Mouse (Mus musculus): ENCODE measurements around the gene Fggy. TPM values are rescaled to one million over a fixed set of nuclear protein-coding genes. Genes with fewer than 3 reads are reported as not detected.

Gene Fggy
- total and polyA plus RNA-seq, 3 experiments = not detected

GRCm38 (mm10) chr4:95862276-95862675 is 305.0 kb downstream of the Fggy start:
- Histone ChIP-seq H3K4me3 (ENCODE audit: control insufficient read depth in 1 of 2, insufficient read depth in 1 of 2, low read depth in 2 of 2, low read length in 2 of 2) (no peak overlapping the region), H3K9ac (ENCODE audit: control insufficient read depth, low read depth, low read length, poor library complexity, severe bottlenecking) (no peak overlapping the region), H3K27ac (ENCODE audit: control insufficient read depth, low read depth, low read length) (no peak overlapping the region), H3K4me1 (ENCODE audit: control insufficient read depth in 1 of 2, insufficient read depth in 2 of 2, low read length in 2 of 2) (no peaks in the 10 kb centered on the region), H3K27me3 (ENCODE audit: control insufficient read depth in 1 of 2, insufficient read depth in 2 of 2, low read length in 2 of 2) (no peaks in the 10 kb centered on the region), H3K36me3 (ENCODE audit: control insufficient read depth in 1 of 2, insufficient read depth in 2 of 2, low read length in 2 of 2) (no peaks in the 10 kb centered on the region), H3K79me2 (ENCODE audit: control insufficient read depth, insufficient read depth, low read length, poor library complexity) (no peaks in the 10 kb centered on the region; the same call in 1 of the 2 replicates), H3K9me3 (replicated peaks; ENCODE audit: insufficient read depth, low read length) (no peaks in the 10 kb centered on the region)
- TF ChIP-seq MYB (IDR thresholded peaks at IDR 0.05; ENCODE audit: low read depth, low read length) = no peak
- no peak for TF ChIP-seq CHD2 (IDR thresholded peaks at IDR 0.05; ENCODE audit: low read length)
- TF ChIP-seq TAL1 (IDR thresholded peaks at IDR 0.05; ENCODE audit: low read length) = no peak
- TF ChIP-seq UBTF (IDR thresholded peaks at IDR 0.05; ENCODE audit: borderline replicate concordance, insufficient read depth, low read depth, low read length) = no peak
- TF ChIP-seq MAFK (IDR thresholded peaks at IDR 0.05; ENCODE audit: borderline replicate concordance, low read depth, low read length) = no peak
- TF ChIP-seq NRF1 (IDR thresholded peaks at IDR 0.05; ENCODE audit: insufficient read depth, low read depth, low read length, poor library complexity, severe bottlenecking) = no peak
- no peak for TF ChIP-seq MAZ (IDR thresholded peaks at IDR 0.05; ENCODE audit: low read depth, low read length)
- no peak for TF ChIP-seq POLR2AphosphoS5 (IDR thresholded peaks at IDR 0.05; ENCODE audit: borderline replicate concordance, low read depth, low read length)
- no peak for TF ChIP-seq HCFC1 (IDR thresholded peaks at IDR 0.05; ENCODE audit: low read depth, low read length)
- no peak for TF ChIP-seq MYC (IDR thresholded peaks at IDR 0.05; ENCODE audit: low read depth, low read length)
- TF ChIP-seq POLR2AphosphoS2 (IDR thresholded peaks at IDR 0.05; ENCODE audit: low read length) = no peak
- no peak for TF ChIP-seq SIN3A (IDR thresholded peaks at IDR 0.05; ENCODE audit: low read length)
- no peak for DNase-seq (ENCODE audit: low read depth, low spot score)

- H3K36me3 ChIP-seq (ENCODE audit: control insufficient read depth in 1 of 2, insufficient read depth in 2 of 2, low read length in 2 of 2) = no peaks in the 10 kb centered on the region
Observed at GRCm38 (mm10) chr4:95862781-95863499, 305.6 kb downstream of the Fggy start.

DNA sequence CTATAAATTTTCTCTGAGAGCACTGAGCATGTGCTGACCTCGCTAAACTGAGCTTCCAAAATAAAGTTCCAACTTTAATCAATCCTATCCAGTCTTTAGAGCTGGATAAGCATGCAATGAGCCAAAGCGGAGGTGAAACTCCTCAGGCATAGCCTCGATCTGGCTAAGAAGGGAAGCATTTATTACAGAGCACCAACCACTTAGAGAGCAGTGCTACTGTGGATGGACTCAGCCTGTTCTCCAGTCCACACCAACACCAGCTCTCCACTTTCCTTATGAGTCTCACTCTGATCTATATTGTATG is 306.1 kb downstream of the Fggy start:
- Histone ChIP-seq H3K79me2 (ENCODE audit: control insufficient read depth, insufficient read depth, low read length, poor library complexity) (no peaks in the 10 kb centered on the region; the same call in 1 of the 2 replicates), H3K27me3 (ENCODE audit: control insufficient read depth in 1 of 2, insufficient read depth in 2 of 2, low read length in 2 of 2) (no peaks in the 10 kb centered on the region), H3K9me3 (replicated peaks; ENCODE audit: insufficient read depth, low read length) (no peaks in the 10 kb centered on the region), H3K9ac (ENCODE audit: control insufficient read depth, low read depth, low read length, poor library complexity, severe bottlenecking) (no peak overlapping the region), H3K36me3 (ENCODE audit: control insufficient read depth in 1 of 2, insufficient read depth in 2 of 2, low read length in 2 of 2) (no peaks in the 10 kb centered on the region), H3K4me3 (ENCODE audit: control insufficient read depth in 1 of 2, insufficient read depth in 1 of 2, low read depth in 2 of 2, low read length in 2 of 2) (no peak overlapping the region), H3K4me1 (ENCODE audit: control insufficient read depth in 1 of 2, insufficient read depth in 2 of 2, low read length in 2 of 2) (no peaks in the 10 kb centered on the region), H3K27ac (ENCODE audit: control insufficient read depth, low read depth, low read length) (no peak overlapping the region)
- no peak for DNase-seq (ENCODE audit: low read depth, low spot score)
- TF ChIP-seq ZMIZ1 (IDR thresholded peaks at IDR 0.05; ENCODE audit: low read depth, low read length) (no peak), HCFC1 (IDR thresholded peaks at IDR 0.05; ENCODE audit: low read depth, low read length) (no peak), E2F4 (IDR thresholded peaks at IDR 0.05; ENCODE audit: borderline replicate concordance, low read depth, low read length) (no peak), ZC3H11A (IDR thresholded peaks at IDR 0.05; ENCODE audit: low read depth, low read length) (no peak), TAL1 (IDR thresholded peaks at IDR 0.05; ENCODE audit: low read length) (no peak), POLR2A (IDR thresholded peaks at IDR 0.05; ENCODE audit: control insufficient read depth in 1 of 2, insufficient read depth in 1 of 2, low read depth in 1 of 2, low read length in 2 of 2, poor library complexity in 1 of 2) (no peak), MAX (IDR thresholded peaks at IDR 0.05; ENCODE audit: low read length) (no peak), GABPA (IDR thresholded peaks at IDR 0.05; ENCODE audit: low read depth, low read length) (no peak), POLR2AphosphoS5 (IDR thresholded peaks at IDR 0.05; ENCODE audit: borderline replicate concordance, low read depth, low read length) (no peak), MAFK (IDR thresholded peaks at IDR 0.05; ENCODE audit: borderline replicate concordance, low read depth, low read length) (no peak), ELF1 (IDR thresholded peaks at IDR 0.05; ENCODE audit: low read depth, low read length) (no peak), JUND (IDR thresholded peaks at IDR 0.05; ENCODE audit: low read depth, low read length) (no peak), CTCF (IDR thresholded peaks at IDR 0.05 in 2 of 3, conservative IDR thresholded peaks at IDR 0.05 in 1 of 3; ENCODE audit: control insufficient read depth in 1 of 3, insufficient read depth in 1 of 3, low read depth in 2 of 3, low read length in 3 of 3, poor library complexity in 1 of 3, severe bottlenecking in 1 of 3) (no peak), NRF1 (IDR thresholded peaks at IDR 0.05; ENCODE audit: insufficient read depth, low read depth, low read length, poor library complexity, severe bottlenecking) (no peak), ETS1 (IDR thresholded peaks at IDR 0.05; ENCODE audit: low read depth, low read length) (no peak), GATA1 (IDR thresholded peaks at IDR 0.05; ENCODE audit: low read depth, low read length) (no peak), UBTF (IDR thresholded peaks at IDR 0.05; ENCODE audit: borderline replicate concordance, insufficient read depth, low read depth, low read length) (no peak)

More at GRCm38 (mm10) chr4:95862781-95863499, 305.6 kb downstream of the Fggy start:
- no peak overlapping the region for H3K27ac ChIP-seq (ENCODE audit: control insufficient read depth, low read depth, low read length)
- TF ChIP-seq MYB (IDR thresholded peaks at IDR 0.05; ENCODE audit: low read depth, low read length) (no peak), ZC3H11A (IDR thresholded peaks at IDR 0.05; ENCODE audit: low read depth, low read length) (no peak), GABPA (IDR thresholded peaks at IDR 0.05; ENCODE audit: low read depth, low read length) (no peak), JUND (IDR thresholded peaks at IDR 0.05; ENCODE audit: low read depth, low read length) (no peak), MYC (IDR thresholded peaks at IDR 0.05; ENCODE audit: low read depth, low read length) (no peak)
- H3K4me1 ChIP-seq (ENCODE audit: control insufficient read depth in 1 of 2, insufficient read depth in 2 of 2, low read length in 2 of 2) = no peaks in the 10 kb centered on the region
- DNase-seq (ENCODE audit: low read depth, low spot score) = no peak
- no peaks in the 10 kb centered on the region for H3K9me3 ChIP-seq (replicated peaks; ENCODE audit: insufficient read depth, low read length)
- no peak overlapping the region for H3K9ac ChIP-seq (ENCODE audit: control insufficient read depth, low read depth, low read length, poor library complexity, severe bottlenecking)
- no peak overlapping the region for H3K4me3 ChIP-seq (ENCODE audit: control insufficient read depth in 1 of 2, insufficient read depth in 1 of 2, low read depth in 2 of 2, low read length in 2 of 2)
- H3K27me3 ChIP-seq (ENCODE audit: control insufficient read depth in 1 of 2, insufficient read depth in 2 of 2, low read length in 2 of 2) = no peaks in the 10 kb centered on the region
- no peaks in the 10 kb centered on the region; the same call in 1 of the 2 replicates for H3K79me2 ChIP-seq (ENCODE audit: control insufficient read depth, insufficient read depth, low read length, poor library complexity)
